8 mouse cellular contexts compared by ENCODE assay signal in genomic region chr10:78395819-78396624, GRCm38 (mm10). TPM values are rescaled to one million over a fixed set of nuclear protein-coding genes. Genes with fewer than 3 reads are reported as not detected.
A peak's percentile ranks its signal among the peaks of the same experiment; 100 is the strongest.
DNase-seq lines count a peak whose midpoint lies in the region; ATAC-seq lines count a peak whose summit lies in the region.

No protein-coding gene starts in this region.

- DNase-seq in WW6 (ENCODE audit: low read depth, low spot score): peak; percentile 88
- DNase-seq in cerebellum, postnatal 14 days: peak; percentile 98 to 100
- DNase-seq in frontal cortex, postnatal 14 days (ENCODE audit: low spot score in 2 of 2): peak; percentile 90 to 98
- peak; percentile 89 for DNase-seq in hindlimb bud, embryonic 11.5 days (ENCODE audit: extremely low spot score, low read depth, low spot score)
- peak; percentile 97 to 100 for DNase-seq in left cerebral cortex, adult 18-20 months (ENCODE audit: low spot score in 2 of 2)
- DNase-seq in right cerebral cortex, postnatal 14 days: peak; percentile 100
- peak; percentile 95 for DNase-seq in urinary bladder, postnatal 25 days (ENCODE audit: low spot score)

- ATAC-seq in megakaryocyte-erythroid progenitor cell, adult 5-6 weeks (replicated peaks; ENCODE audit: low FRiP score, low TSS enrichment, poor library complexity, severe bottlenecking): peak; percentile 44

RNA-seq across cellular contexts. Expression of gene Rrp1, which starts 16.8 kb away (rescaled TPM):
- total RNA-seq in left cerebral cortex, adult 18-20 months (2021): 100 to 1,000 TPM; 362 to 368 TPM
- 202 and 217 TPM in 2 replicates for total RNA-seq in megakaryocyte-erythroid progenitor cell, adult 5-6 weeks (2014; fragmentation: Nextera tagmentation)
- total RNA-seq in megakaryocyte-erythroid progenitor cell, adult 5-6 weeks (2017): 450 and 532 TPM in 2 replicates

RNA-seq across cellular contexts. Expression of gene Cstb, which starts 29.4 kb away (rescaled TPM):
- 10 to 100 TPM; 38.5 to 40.4 TPM for total RNA-seq in left cerebral cortex, adult 18-20 months (2021)
- total RNA-seq in megakaryocyte-erythroid progenitor cell, adult 5-6 weeks (2014; fragmentation: Nextera tagmentation): 55.3 and 72.9 TPM in 2 replicates
- total RNA-seq in megakaryocyte-erythroid progenitor cell, adult 5-6 weeks (2017): 28.9 and 35.7 TPM in 2 replicates

RNA-seq across cellular contexts. Expression of gene Agpat3, which starts 43.7 kb away (rescaled TPM):
- 100 to 1,000 TPM; 233 to 243 TPM for total RNA-seq in left cerebral cortex, adult 18-20 months (2021)
- 20.4 and 22.9 TPM in 2 replicates for total RNA-seq in megakaryocyte-erythroid progenitor cell, adult 5-6 weeks (2014; fragmentation: Nextera tagmentation)
- total RNA-seq in megakaryocyte-erythroid progenitor cell, adult 5-6 weeks (2017): 11.6 and 23.9 TPM in 2 replicates

Comparison
In these comparisons a context has a peak if more than half of its experiments do, and no peak if none do; other contexts are left out.
1. Peak in every context shown above with its lines: DNase-seq and ATAC-seq.
2. RNA of gene Agpat3, which starts 43.7 kb away (total RNA-seq): 233 to 243 TPM in left cerebral cortex, adult 18-20 months; 11.6 to 23.9 TPM in megakaryocyte-erythroid progenitor cell, adult 5-6 weeks; every median in the first group is over 4 times any median in the second.